Mouse (Mus musculus): ENCODE results near the gene Fam129a. TPM values are rescaled to one million over a fixed set of nuclear protein-coding genes. Genes with fewer than 3 reads are reported as not detected.

The Fam129a gene
- total and polyA plus RNA-seq, 3 experiments, result 27.8 to 48.3 (median 37.0) TPM

DNA sequence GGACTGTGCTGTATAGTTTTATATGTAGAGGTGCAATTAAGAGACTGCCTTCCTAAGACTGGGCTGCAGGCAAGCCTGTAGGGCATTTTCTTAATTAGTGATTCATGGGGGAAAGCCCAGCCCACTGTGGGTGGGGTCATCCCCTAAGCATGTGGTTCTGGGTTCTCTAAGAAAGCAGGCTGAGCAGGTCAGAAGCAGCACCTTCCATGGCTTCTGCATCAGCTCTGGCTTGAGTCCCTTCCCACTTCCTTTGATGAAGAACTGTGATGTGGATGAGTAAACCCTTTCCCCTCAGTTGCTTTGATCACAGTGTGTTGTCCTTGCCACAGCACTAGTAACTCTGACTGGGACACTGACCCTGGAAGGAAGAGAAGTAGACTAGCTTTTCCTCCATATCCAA, 39.6 kb downstream of the Fam129a start:
- peaks cover 13 to 42% of the 10 kb centered on the region in 2 experiments for H3K36me3 ChIP-seq (replicated peaks in 1 of 2; ENCODE audit: control insufficient read depth in 1 of 2, insufficient read depth in 1 of 2, low read length in 1 of 2)
- no peak overlapping the region for H3K4me3 ChIP-seq (replicated peaks in 1 of 3; ENCODE audit: low read depth in 2 of 3, low read length in 2 of 3, poor library complexity in 1 of 3)
- dilution Hi-C loops (cut with MboI; ENCODE audit: extremely low pct_ligation_motif_present, extremely low pct_unique_long_range_greater_than_20kb, low sequenced_read_pairs) (no loop called here), in situ Hi-C loops (cut with MboI; ENCODE audit: low pct_ligation_motif_present, low pct_unique_long_range_greater_than_20kb, low sequenced_read_pairs) (no loop called here)
- no peak overlapping the region for H3K27ac ChIP-seq (ENCODE audit: insufficient read depth, low read depth)
- TF ChIP-seq SIN3A (IDR thresholded peaks at IDR 0.05; ENCODE audit: low read length), result no peak
- TF ChIP-seq KAT2A (IDR thresholded peaks at IDR 0.05; ENCODE audit: insufficient replicate concordance, low read length), result no peak
- no peak for TF ChIP-seq GABPA (IDR thresholded peaks at IDR 0.05; ENCODE audit: insufficient replicate concordance, low read depth, low read length)
- TF ChIP-seq POLR2A (IDR thresholded peaks at IDR 0.05; ENCODE audit: low read depth, low read length), result no peak
- TF ChIP-seq ETS1 (conservative IDR thresholded peaks at IDR 0.05; ENCODE audit: low read depth, low read length), result no peak
- no peak for TF ChIP-seq EP300 (IDR thresholded peaks at IDR 0.05; ENCODE audit: low read length)
- no peak for TF ChIP-seq MAZ (IDR thresholded peaks at IDR 0.05; ENCODE audit: low read depth, low read length)
- TF ChIP-seq CTCF (conservative IDR thresholded peaks at IDR 0.05 in 1 of 2, IDR thresholded peaks at IDR 0.05 in 1 of 2; ENCODE audit: low read depth in 2 of 2, low read length in 2 of 2), result no peak
- no peak for TF ChIP-seq CHD2 (IDR thresholded peaks at IDR 0.05; ENCODE audit: low read length)
- no peak for TF ChIP-seq ZNF384 (IDR thresholded peaks at IDR 0.05; ENCODE audit: low read depth, low read length)
- TF ChIP-seq MYC (IDR thresholded peaks at IDR 0.05; ENCODE audit: low read depth, low read length), result no peak
- TF ChIP-seq NRF1 (IDR thresholded peaks at IDR 0.05; ENCODE audit: low read depth, low read length), result no peak
- TF ChIP-seq PAX5 (IDR thresholded peaks at IDR 0.05; ENCODE audit: low read length), result no peak
- TF ChIP-seq JUND (conservative IDR thresholded peaks at IDR 0.05; ENCODE audit: low read depth, low read length), result no peak
- TF ChIP-seq CHD1 (IDR thresholded peaks at IDR 0.05; ENCODE audit: low read depth, low read length), result no peak
- TF ChIP-seq UBTF (IDR thresholded peaks at IDR 0.05; ENCODE audit: low read depth, low read length), result no peak
- no peak for TF ChIP-seq IRF4 (IDR thresholded peaks at IDR 0.05; ENCODE audit: low read depth, low read length)
- no peak for TF ChIP-seq SMC3 (IDR thresholded peaks at IDR 0.05; ENCODE audit: low read depth, low read length)
- DNase-seq (ENCODE audit: extremely low read depth), result peak; percentile 7
- no peaks in the 10 kb centered on the region for H3K9me3 ChIP-seq (replicated peaks; ENCODE audit: low read length)
- H3K4me2 ChIP-seq (ENCODE audit: insufficient read depth, low read depth, poor library complexity, severe bottlenecking), result no peak overlapping the region
- no peaks in the 10 kb centered on the region; the same call in 1 of the 2 replicates for H3K79me2 ChIP-seq (replicated peaks; ENCODE audit: control insufficient read depth, extremely low read depth, insufficient read depth, poor library complexity, severe bottlenecking)
- no peak overlapping the region for H3K9ac ChIP-seq (ENCODE audit: insufficient read depth, low read depth)
- peaks cover 0 to 8% of the 10 kb centered on the region in 2 experiments; a peak in 1 of 4 replicates for H3K4me1 ChIP-seq (ENCODE audit: control insufficient read depth in 1 of 2, insufficient read depth in 2 of 2)
- no peaks in the 10 kb centered on the region for H3K27me3 ChIP-seq (replicated peaks)

DNA sequence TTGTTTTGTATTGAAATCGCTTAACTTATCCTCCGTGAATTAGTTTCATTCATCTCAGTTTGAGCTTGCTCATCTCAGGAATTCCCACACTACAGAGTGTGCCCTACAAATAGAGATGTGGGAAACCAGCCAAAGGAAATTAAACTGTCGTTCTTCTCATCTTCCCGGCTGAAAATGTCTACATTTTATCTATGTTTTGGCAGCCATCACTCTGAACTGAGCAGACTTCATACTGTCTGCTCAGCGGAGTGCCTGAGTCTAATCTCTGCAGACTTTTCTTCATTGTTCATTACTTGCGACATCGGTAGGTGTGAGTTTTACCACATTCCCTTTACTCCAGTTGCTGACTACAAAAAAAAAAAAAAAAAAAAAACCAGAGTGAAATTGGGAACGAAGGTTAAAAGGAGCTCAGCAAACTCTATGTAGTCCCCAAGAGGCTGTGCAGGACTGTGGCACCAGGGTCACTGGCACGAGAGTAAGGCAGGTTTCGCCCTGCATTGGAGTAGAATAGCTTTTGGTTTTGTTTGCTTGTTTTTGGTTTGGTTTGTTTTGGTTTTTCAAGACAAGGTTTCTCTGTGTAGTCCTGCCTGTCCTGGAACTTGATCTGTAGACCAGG, 43.4 kb downstream of the Fam129a start:
- H3K79me2 ChIP-seq (replicated peaks; ENCODE audit: control insufficient read depth, extremely low read depth, insufficient read depth, poor library complexity, severe bottlenecking), result no peaks in the 10 kb centered on the region
- H3K4me2 ChIP-seq (ENCODE audit: insufficient read depth, low read depth, poor library complexity, severe bottlenecking), result no peak overlapping the region
- in situ Hi-C loops (cut with MboI; ENCODE audit: low pct_ligation_motif_present, low pct_unique_long_range_greater_than_20kb, low sequenced_read_pairs) (no loop called here), dilution Hi-C loops (cut with MboI; ENCODE audit: extremely low pct_ligation_motif_present, extremely low pct_unique_long_range_greater_than_20kb, low sequenced_read_pairs) (no loop called here)
- no peak overlapping the region for H3K4me3 ChIP-seq (replicated peaks in 1 of 3; ENCODE audit: low read depth in 2 of 3, low read length in 2 of 3, poor library complexity in 1 of 3)
- no peak for TF ChIP-seq MXI1 (IDR thresholded peaks at IDR 0.05; ENCODE audit: low read depth, low read length)
- no peak for TF ChIP-seq KAT2A (IDR thresholded peaks at IDR 0.05; ENCODE audit: insufficient replicate concordance, low read length)
- no peak for TF ChIP-seq MYC (IDR thresholded peaks at IDR 0.05; ENCODE audit: low read depth, low read length)
- no peak for TF ChIP-seq E2F4 (IDR thresholded peaks at IDR 0.05; ENCODE audit: insufficient replicate concordance, low read depth, low read length)
- TF ChIP-seq HCFC1 (IDR thresholded peaks at IDR 0.05; ENCODE audit: low read depth, low read length), result no peak
- TF ChIP-seq ZNF384 (IDR thresholded peaks at IDR 0.05; ENCODE audit: low read depth, low read length), result no peak
- TF ChIP-seq SMC3 (IDR thresholded peaks at IDR 0.05; ENCODE audit: low read depth, low read length), result no peak
- no peak for TF ChIP-seq ETS1 (conservative IDR thresholded peaks at IDR 0.05; ENCODE audit: low read depth, low read length)
- TF ChIP-seq USF1 (IDR thresholded peaks at IDR 0.05; ENCODE audit: low read depth, low read length), result no peak
- no peak for TF ChIP-seq RAD21 (IDR thresholded peaks at IDR 0.05; ENCODE audit: low read depth, low read length)
- no peak for TF ChIP-seq TCF12 (IDR thresholded peaks at IDR 0.05; ENCODE audit: low read depth, low read length)
- TF ChIP-seq CHD2 (IDR thresholded peaks at IDR 0.05; ENCODE audit: low read length), result no peak
- TF ChIP-seq GABPA (IDR thresholded peaks at IDR 0.05; ENCODE audit: insufficient replicate concordance, low read depth, low read length), result no peak
- no peak for TF ChIP-seq ZC3H11A (IDR thresholded peaks at IDR 0.05; ENCODE audit: low read depth, low read length)
- no peak for TF ChIP-seq CTCF (conservative IDR thresholded peaks at IDR 0.05 in 1 of 2, IDR thresholded peaks at IDR 0.05 in 1 of 2; ENCODE audit: low read depth in 2 of 2, low read length in 2 of 2)
- TF ChIP-seq UBTF (IDR thresholded peaks at IDR 0.05; ENCODE audit: low read depth, low read length), result no peak
- TF ChIP-seq PAX5 (IDR thresholded peaks at IDR 0.05; ENCODE audit: low read length), result no peak
- no peak for TF ChIP-seq NELFE (IDR thresholded peaks at IDR 0.05; ENCODE audit: low read depth, low read length)
- TF ChIP-seq CHD1 (IDR thresholded peaks at IDR 0.05; ENCODE audit: low read depth, low read length), result no peak
- no peak for DNase-seq (ENCODE audit: extremely low read depth)
- H3K36me3 ChIP-seq (replicated peaks in 1 of 2; ENCODE audit: control insufficient read depth in 1 of 2, insufficient read depth in 1 of 2, low read length in 1 of 2), result peaks cover 12 to 41% of the 10 kb centered on the region in 2 experiments
- H3K27ac ChIP-seq (ENCODE audit: insufficient read depth, low read depth), result no peak overlapping the region
- H3K9ac ChIP-seq (ENCODE audit: insufficient read depth, low read depth), result no peak overlapping the region
- no peaks in the 10 kb centered on the region for H3K27me3 ChIP-seq (replicated peaks)
- peaks cover 3 to 21% of the 10 kb centered on the region in 2 experiments; a peak in 1 of 4 replicates for H3K4me1 ChIP-seq (ENCODE audit: control insufficient read depth in 1 of 2, insufficient read depth in 2 of 2)
- peaks cover 6% of the 10 kb centered on the region for H3K9me3 ChIP-seq (replicated peaks; ENCODE audit: low read length)

Data from CH12.LX (cell line).